Mouse (Mus musculus) brain, embryonic 18.5 days (tissue): Measurements from ENCODE around the gene Scn8a.

ENCODE experiments used
- DNase-seq: peaks from one replicate; pipeline ENCODE4 v3.0.0-alpha.2; 2012; ENCODE audit warnings: low read depth, low spot score

Gene Scn8a

DNA sequence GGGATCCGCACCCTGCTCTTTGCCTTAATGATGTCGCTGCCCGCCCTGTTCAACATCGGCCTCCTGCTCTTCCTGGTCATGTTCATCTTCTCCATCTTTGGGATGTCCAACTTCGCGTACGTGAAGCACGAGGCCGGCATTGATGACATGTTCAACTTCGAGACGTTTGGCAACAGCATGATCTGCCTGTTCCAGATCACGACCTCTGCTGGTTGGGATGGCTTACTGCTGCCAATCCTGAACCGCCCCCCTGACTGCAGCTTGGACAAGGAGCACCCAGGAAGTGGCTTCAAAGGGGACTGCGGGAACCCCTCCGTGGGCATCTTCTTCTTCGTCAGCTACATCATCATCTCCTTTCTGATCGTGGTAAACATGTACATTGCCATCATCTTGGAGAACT lies 170.0 kb downstream of the Scn8a start:
- DNase-seq: no peak

DNA sequence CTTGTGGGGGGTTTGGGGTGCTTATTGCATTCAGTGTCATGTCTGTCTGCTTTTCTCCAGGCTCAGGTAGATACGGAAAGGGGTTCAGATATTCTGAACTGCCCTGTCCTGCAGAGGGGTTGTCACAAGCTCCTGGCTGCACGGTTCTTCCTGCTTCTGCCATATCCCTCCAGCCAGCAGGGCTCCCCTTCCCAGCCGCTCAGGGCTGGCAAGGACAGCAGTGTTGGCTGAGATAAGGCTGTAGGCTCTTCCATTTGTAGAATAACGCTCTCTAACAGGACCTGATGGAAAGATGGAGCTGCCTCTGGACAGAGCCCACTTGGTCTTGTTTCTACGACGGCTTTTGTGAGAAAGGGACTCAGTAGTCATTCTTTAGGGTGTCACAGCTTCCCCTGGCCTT lies 172.3 kb downstream of the Scn8a start:
- DNase-seq: no peak

DNA sequence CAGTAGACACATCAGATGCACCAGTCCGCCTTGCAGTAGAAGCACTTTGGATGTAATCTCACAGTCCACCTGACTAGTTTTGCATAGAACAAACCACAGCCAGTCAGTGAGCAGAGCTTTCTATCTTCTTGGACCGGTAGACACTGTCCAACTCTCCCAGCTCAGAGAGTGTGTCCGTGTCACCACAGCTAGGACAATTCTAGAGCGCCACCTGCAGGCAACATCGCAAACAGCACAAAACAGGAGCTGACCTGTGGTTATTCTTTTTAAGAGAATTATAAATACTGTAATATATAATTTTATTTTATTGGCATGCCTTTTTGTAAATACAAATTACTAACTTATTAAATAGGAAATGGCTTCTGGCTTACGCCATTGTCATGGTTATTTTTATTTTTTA lies 173.0 kb downstream of the Scn8a start:
- no peak for DNase-seq

DNA sequence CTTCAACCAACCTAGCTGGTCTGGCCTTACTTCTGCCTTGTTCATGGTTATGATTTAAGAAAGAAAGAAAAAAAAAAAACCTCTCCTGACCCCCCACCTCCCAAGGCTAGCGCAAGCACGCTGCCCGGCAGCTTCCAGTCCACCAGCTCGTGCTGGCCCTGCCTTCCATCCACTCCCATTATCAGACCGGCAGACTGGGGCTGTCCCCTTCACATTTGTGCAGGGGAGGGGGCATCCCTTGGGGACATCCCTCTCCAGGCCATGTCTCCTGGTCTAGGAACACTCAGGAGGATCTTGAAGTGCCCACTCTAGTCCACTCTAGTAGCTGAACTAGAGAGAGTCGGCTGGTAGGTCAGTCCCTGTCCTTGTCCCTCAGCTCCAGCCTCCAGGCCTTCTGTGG lies 174.9 kb downstream of the Scn8a start:
- DNase-seq: no peak

DNA sequence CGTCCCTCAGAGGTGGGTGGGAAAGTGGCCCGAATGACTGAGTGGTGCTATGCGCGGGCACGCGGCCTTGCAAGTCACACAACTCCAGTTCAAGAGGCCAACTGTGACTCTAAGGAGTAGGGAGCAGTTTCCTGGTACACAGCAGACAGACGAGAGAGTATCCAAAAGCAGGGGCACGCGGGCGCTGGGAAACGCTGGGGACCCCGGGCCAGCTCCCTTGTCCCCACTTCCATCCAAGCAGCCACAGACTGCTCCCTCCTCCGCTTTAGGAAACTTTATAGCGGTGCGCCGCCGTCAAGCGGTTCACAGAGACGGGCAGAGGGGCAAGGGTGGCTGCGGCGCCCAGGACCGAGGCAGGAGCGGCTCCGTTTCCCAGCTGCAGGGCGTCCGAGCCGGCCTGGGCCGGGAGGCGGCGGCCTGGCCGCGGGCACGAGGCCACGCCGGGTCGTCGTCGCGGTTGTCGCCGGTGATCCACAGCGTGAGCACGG lies 176.4 kb downstream of the Scn8a start:
- no peak for DNase-seq

DNA sequence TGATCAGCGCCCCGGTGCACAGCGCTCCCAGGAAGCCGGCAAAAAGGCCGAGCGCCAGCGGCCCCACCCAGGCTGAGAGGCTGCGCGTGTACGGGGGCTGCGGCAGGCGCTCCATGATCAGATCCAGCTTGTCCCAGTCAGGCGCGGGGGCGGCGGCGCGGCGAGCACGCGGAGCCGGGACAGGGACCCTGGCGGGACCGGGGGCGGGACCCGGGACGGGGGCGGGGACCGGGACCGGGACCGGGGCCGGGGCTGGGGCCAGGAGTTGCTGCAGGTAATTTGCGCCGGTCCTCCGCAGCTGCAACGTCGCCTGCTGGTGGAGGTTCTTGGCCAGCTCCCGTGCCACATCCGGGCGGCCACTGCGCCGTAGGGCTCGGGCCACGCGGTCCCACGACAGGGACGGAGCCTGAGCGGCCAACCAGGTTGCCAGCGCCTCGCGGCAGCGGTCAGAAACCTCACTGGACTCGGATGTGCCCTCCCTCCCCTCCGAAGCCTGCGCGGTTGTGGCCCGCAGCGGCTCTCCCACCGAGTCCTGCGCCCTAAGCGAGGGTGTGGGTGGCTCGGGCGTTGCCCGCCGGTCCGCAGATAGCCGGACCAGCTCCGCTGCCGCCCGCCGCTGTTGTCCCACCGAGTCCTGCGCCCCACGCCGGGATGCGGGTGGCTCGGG lies 177.0 kb downstream of the Scn8a start:
- DNase-seq: no peak

DNA sequence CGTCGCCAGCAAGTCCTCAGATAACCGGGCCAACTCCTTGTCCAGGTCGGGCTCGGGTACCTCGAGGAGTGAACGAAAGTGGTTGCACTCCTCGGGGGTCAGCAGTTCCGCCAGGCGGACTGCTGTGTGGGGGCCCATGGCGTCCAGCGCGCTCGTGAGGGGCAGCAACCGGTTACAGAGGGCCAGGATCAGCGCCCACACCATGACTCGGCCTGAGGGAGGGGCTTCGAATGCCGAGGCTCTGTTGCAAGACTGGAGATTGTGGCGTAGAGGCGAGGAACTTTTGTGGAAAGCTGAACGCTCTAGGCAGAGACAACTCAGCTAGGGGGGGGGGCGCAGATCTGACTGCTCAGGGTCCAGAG lies 177.5 kb downstream of the Scn8a start, which contains the start of gene Gm47841:
Gene Gm47841 (minus strand): TSS at position 204 of the 362 bp plus-strand sequence.
- no peak for DNase-seq

DNA sequence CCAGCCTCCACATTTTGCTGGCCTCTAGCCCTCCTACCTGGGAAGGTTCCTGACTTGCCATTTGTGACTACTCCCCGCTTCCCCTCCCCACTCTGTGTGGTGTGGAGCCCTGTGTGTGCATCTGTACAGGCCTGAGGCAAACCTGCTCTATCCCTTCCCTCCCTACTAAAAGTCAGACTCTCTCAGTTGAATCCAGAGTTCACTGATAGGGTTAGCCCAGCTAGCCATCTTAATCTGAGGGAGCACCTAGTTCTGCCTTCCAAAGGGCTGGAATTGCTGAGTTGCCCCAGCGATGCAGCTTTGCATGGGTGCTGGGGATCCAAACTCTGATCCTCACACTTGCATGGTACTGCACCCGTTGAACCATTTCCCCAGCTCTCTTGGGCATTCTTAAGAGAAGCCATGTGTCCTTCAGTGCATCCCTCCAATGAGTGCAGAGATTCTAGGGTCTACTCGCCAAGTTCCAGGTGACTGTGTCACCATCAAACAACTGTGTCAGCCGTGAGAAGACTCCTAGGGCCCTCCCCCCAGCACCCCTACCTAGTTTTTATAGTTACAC lies 178.8 kb downstream of the Scn8a start:
- DNase-seq: no peak

DNA sequence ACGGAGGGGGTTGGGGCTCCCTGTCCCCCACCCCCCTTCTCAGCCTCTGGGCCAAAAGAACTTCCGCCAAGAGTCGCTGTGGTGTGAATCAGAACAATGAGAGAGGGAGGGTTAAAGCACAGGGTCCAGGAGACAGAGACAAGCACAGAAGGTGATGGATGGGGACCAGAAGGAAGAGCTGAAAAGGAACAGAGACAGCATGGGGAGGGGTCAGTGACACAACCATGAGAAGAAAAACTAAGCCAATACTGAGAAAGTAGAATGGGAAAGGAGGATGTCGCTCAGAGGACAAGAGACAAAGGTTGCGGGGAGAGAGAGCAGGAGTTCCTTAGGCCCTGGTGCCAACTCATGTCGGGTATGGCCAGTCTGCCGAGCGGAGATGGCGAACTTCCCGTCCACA lies 182.2 kb downstream of the Scn8a start:
- no peak for DNase-seq

DNA sequence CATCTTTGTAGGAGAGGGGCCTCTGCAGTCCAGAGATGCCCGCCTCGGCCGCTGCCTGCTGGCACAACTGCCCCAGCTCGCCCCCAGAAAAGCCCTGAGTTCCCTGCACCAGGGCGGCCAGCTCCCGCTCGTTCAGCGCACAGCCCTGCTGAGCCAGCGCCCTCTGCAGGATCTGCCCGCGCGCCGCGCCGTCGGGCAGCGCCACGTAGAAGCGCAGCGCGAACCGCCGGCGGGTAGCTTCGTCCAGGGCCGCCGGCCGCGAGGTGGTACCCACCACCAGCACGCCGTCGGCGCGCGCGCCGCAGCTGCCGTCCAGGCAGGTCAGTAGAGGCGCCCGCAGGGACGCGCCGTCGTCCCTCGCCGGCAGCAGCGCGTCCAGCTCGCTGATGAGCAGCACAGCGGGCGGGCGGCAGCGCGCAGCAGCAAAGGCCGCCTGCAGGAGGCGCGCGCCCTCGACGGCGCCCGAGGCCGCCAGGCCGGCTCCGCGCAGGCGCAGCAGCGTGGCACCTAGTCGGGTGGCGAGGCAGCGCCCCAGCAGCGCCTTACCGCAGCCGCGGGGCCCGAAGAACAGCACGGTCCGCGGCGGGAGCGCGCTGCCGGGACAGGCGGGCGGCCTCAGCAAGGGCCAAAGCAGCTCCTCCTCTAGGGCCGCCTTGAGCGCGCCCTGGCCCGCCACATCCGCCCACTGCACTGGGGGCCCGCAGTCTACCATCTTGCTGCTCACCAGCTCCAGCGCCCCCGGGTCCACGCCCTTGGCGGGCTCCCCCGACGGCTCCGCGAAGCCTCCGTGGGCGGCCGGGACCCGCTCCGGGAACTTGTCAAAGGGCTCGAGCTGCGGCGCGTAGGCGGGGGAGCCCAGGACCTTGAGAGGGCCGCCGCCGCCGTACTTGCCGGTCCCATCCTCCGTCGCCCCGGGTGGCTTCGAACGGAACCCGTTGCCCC lies 183.2 kb downstream of the Scn8a start:
- no peak for DNase-seq

DNA sequence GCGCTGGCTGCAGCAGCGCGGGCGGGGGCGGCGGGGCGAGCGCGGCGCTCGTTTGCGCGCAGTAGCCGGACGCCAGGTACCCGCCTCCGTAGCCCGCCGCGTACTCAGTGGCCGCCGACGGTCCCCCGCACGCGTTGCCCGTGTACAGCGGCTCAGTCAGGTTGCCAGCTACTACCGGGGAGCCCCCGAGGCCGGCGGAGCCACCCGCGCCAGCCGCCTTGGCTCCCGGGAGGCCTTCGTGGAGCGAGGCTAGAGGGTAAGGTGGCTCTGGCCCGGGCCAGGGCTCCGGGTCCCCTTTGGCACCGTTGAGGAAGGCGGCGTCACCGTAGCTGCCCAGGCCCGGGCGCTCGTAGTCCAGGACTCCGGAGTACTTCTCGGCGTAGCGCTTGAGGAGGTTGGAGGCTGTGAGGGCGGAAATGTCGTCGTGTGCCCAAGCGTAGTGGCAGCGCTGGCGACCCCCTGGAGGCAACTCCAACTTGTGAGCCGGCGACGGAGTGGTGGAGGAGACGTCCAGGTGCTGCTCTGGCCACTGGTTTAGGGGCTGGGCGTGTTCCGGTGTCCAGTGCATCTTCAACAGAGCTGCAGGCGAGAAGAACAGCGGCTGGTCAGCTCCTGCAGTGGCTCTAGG lies 184.3 kb downstream of the Scn8a start:
- no peak for DNase-seq

DNA sequence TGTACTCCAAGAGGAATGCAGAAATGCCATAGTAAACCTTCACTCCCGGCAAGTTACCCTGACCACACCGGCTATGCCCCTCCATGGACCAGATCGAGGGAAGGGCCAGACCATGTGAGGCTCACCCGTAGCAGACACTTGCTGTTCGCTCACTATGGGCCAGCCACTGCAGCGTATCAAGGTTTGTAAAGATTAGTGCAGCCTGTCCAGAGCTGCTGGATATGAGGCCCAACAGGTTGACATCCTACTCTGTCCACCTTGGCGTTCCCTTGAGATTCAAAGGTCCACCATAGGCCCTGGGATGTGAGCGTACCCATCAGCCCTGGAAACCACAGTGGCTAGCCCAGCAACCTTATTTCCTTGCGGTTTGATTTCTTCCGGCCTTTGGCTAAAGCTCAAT lies 184.9 kb downstream of the Scn8a start:
- no peak for DNase-seq

DNA sequence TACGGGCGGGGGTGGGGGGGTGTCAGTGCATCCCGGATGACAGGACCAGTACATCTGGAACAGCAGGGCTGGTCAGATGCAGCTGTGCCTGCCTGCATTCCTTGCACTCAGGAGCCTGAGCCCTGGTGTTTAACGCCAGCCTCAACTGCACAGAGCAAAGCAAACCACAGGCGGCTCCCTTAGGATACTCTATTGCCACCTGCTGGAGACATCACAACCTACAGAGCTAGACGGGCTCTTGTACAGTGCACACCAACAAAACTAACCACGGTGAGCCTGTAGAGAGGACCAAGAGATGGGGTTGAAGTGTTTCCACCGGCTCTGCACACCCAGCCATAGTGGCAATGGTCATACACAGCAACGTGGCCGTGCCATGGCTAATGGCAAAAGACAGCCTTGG lies 186.6 kb downstream of the Scn8a start:
- no peak for DNase-seq

DNA sequence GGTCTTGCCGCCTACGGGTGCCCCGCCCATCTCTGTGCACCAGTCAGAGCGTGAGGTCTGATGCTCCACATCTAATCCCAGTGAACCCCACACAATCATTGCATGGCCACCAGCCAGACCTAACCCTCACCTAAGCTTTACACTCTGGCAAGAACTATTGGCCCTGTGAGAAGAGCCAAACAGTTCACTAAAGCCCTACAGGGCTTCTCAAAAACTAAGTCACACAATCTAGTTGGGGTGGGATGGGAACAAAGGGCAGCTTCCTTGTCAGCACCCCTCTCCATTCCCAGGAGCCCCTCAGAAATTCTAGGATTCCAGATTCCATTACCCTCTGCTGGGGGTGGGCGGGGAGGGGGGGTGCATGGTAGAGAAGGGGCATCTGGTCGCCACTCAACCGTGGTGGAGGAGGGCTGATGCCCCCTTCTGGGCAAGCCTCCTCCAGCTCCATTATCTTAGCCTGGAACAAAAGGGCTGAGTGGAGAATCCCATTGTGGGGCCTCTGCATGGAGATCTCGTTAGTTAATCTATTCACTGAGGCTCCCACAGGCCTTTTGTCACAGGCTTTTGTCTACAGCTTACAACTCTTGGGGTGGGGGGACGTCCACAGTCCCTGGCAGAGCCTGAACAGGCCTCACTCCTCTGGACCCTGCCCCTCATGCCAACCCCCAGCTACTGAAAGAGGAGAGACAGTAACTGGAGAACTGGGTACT lies 190.1 kb downstream of the Scn8a start:
- no peak for DNase-seq

DNA sequence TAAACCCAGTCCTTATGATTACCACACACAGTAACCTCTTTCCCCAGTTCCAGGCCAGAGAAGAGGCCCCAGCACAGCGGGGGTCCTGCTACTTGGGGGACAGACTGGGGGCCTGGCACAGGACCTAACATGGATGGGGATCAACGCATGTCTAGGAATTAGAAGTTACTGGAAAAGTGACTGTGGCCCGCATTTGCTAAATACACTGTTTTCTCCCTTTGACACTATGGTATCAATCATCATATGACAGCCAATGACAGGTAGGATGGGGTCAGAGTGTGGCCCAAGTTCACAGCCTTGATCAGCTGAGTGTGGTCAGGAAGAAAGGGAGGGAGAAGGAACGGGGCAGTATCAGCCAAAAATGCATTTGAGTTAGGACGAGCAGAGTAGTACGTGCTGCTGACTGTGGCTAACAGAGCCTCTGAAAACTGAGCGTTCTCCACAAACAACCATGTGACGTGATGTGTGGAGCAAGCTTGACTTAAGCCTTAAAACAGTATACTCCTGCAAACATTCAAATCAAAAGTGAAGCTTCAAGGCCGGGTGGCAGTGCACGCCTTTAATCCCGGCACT lies 190.7 kb downstream of the Scn8a start:
- DNase-seq: no peak

DNA sequence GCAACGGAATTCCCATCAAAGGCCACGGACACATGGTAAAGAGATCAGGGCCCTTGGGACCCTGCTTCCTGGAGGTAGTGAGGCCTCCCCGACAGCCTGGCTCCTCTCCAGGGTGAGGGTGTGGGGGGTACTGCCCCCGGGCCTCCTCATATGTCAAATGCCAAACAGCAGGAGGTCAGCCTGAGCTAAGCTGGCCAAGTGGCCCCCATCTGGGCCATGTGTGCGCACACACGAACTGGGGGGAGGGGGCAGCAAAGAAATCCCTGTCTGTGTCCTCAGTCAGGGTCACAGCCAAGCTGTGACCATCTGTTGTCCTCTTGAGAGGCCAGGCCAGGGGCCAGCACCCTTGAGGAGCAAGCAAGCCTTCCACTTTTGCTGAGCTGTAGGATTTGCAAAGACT lies 195.4 kb downstream of the Scn8a start:
- no peak for DNase-seq

DNA sequence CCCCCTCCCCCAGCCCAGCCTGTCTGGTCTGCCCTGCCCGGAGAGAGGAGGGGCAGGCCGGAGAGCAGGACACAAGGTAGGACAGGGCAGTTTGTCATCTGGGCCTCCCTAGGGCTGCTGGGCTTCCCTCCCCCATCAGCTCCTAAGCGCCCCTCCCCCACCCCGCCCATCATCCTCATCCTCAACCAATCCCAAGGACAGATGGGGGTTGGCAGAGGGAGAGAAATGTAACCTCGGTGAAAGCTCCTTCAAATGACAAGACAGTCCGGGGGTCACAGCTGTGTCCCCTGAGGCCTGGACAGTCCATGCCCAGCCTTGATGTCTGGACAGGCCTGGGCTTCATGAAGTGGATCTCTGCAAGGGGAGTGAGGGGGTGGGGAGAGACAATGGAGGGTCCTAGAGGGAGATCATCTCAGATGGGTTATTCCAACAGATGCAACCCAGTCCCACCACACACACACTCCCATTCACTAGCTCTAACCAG lies 196.7 kb downstream of the Scn8a start:
- DNase-seq: no peak

DNA sequence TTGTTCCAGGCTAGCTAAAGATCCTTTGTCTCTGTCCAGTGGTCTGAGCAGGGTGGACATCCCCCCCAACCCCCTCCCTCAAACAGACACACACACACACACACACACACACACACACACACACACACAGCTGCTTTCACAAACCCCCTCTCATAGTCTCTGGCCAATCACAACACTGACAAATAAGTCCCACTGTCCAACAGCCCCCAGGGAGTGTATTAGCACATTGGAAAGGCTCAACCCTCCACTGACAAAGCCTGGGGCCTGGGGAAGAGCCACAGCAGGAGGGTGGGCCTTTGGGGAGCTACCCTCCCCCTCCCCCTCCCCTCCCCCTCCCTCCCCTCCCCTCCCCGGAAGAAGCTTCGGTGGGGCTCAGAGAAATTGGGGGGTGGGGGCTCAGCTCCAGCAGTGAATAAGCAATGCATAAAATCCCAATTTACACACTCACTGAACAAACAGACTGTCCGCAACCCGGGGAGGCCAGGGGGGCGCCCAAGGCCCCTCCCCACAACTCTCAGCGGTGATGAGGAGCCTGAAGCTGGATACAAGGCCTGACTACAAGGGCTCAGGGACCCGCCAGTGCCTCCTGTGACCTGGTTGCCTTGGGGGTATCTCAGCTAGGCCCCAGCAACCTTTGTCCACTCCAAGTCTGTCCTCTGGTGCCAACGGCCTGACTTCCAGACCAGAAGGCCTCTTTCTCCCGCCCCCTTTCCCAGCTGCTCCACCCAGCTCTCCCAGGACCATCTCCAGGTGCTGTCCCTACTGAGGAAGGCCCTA lies 197.4 kb downstream of the Scn8a start:
- DNase-seq: no peak

DNA sequence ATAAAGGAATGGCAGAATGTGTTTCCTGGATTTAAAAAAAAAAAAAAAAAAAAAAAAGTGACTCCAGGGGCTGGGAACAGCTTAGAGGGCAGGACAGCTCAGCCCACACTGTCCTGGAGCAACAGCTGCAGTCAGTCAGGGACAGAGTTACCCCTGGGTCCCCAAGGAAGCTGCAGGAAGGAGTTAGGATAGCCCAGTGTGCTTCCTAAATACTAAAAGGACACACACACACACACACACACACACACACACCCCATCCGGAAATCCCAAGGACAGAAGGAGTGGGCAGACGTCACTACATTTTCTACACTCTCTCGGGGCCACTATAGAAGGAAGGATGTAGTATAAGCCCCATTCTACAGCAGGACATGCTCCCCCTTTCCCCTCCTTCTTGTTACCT lies 198.4 kb downstream of the Scn8a start:
- DNase-seq: no peak

DNA sequence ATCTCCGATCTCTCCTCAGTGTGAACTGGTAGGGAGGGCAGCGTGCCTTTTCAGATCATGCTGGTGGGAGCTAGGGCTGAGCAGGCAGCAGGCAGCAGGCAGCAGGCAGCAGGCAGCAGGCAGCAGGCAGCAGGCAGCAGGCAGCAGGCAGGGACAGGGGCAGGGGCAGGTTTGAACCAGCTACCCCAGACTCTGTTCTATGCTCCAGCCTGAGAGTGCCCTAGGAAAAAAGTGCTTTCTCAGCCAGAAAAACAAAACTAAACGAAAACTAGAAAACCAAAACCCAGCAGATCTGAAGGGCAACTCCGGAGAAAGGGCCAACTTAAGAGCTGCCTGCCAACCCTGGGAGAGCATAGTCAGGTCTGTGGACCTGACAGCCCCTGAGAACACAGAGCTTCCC lies 199.0 kb downstream of the Scn8a start:
- DNase-seq: no peak
